Comparison of ENCODE assay signal across 9 mouse cellular contexts in the genomic region with DNA sequence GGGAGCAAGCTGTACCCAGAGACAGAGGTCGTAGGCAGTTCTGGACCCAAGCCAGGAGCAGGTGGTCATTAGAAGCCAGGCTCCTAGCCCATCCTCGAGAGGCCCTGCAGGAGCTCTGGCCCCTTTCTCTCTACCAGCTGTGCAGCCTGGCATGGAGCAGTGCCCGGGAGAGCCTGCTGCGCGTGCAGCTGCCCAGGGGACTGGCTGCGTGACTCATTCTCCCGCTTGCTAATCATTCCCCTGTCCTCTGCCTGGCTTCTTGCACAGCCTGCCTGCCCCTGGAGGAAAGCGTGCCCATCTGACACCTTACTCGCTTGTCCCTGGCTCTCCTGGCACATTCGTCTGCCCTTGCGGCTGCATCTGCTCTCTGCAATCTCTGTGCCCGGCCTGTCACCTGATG. TPM values are rescaled to one million over a fixed set of nuclear protein-coding genes. Genes with fewer than 3 reads are reported as not detected.
DNase-seq lines count a peak whose midpoint lies in the region; ATAC-seq and TF ChIP-seq lines count a peak whose summit lies in the region.
"Had no signal": no experiment of that assay in that cellular context is flagged by ENCODE, and none has a peak within 500 bp of the region (broad histone marks: within the 10 kb centered on the region; RNA-seq: fewer than 3 reads in every experiment).

No protein-coding gene starts in this region.

- TF ChIP-seq CTCF in C2C12 (IDR thresholded peaks at IDR 0.05; ENCODE audit: control insufficient read depth, insufficient read depth, insufficient read length), result no peak

- H3ac ChIP-seq in C2C12 (ENCODE audit: control insufficient read depth, insufficient read length, low read depth), result no peak overlapping the region

- H3K4me3 ChIP-seq in heart, embryonic 11.5 days (ENCODE audit: low read depth, low read length), result no peak overlapping the region
- H3K4me3 ChIP-seq in C2C12 (ENCODE audit: insufficient read depth, poor library complexity, severe bottlenecking), result no peak overlapping the region
- no peak overlapping the region for H3K4me3 ChIP-seq in hindbrain, embryonic 13.5 days
- H3K4me3 ChIP-seq: embryonic facial prominence, embryonic 13.5 days had no signal

- no peaks in the 10 kb centered on the region for H3K36me3 ChIP-seq in heart, embryonic 11.5 days (ENCODE audit: control insufficient read depth, insufficient read depth, low read length)
- H3K36me3 ChIP-seq in C2C12 (ENCODE audit: control insufficient read depth, insufficient read depth), result no peaks in the 10 kb centered on the region
- H3K36me3 ChIP-seq in hindbrain, embryonic 13.5 days, result no peaks in the 10 kb centered on the region
- H3K36me3 ChIP-seq: embryonic facial prominence, embryonic 13.5 days had no signal

- H3K4me1 ChIP-seq in heart, embryonic 11.5 days (ENCODE audit: control insufficient read depth, insufficient read depth, low read length), result peaks cover 8% of the 10 kb centered on the region; the same call in 1 of the 2 replicates
- H3K4me1 ChIP-seq in hindbrain, embryonic 13.5 days (replicated peaks), result peaks cover 19% of the 10 kb centered on the region

- no peak for DNase-seq in heart, adult 8-10 months (ENCODE audit: low spot score)
- peak; percentile 94 for DNase-seq in cerebellum, adult 9-10 months
- DNase-seq in spleen, postnatal 10 days (ENCODE audit: low spot score in 2 of 2), result no peak
- no peak for DNase-seq in urinary bladder, adult 2 months (ENCODE audit: low spot score)

- H3K9me3 ChIP-seq in heart, embryonic 11.5 days (replicated peaks; ENCODE audit: control insufficient read depth, low read length), result no peaks in the 10 kb centered on the region
- H3K9me3 ChIP-seq in hindbrain, embryonic 13.5 days, result no peaks in the 10 kb centered on the region

- no peak overlapping the region for H3K27ac ChIP-seq in heart, embryonic 11.5 days (ENCODE audit: low read depth, low read length)
- H3K27ac ChIP-seq in hindbrain, embryonic 13.5 days, result peak overlapping the region; percentile 27; the same call in 1 of the 2 replicates
- H3K27ac ChIP-seq: embryonic facial prominence, embryonic 13.5 days had no signal

- H3K9ac ChIP-seq in heart, embryonic 11.5 days (ENCODE audit: low read depth, low read length), result no peak overlapping the region
- 0 out of 2 replicates have a peak overlapping the region, but pooled peaks have one; percentile 19 for H3K9ac ChIP-seq in hindbrain, embryonic 13.5 days

- H3K79me2 ChIP-seq in C2C12 (ENCODE audit: control insufficient read depth, insufficient read depth), result no peaks in the 10 kb centered on the region

- H3K27me3 ChIP-seq in heart, embryonic 11.5 days (ENCODE audit: control insufficient read depth, insufficient read depth, low read length), result no peaks in the 10 kb centered on the region
- no peaks in the 10 kb centered on the region for H3K27me3 ChIP-seq in C2C12 (ENCODE audit: control insufficient read depth, insufficient read depth, insufficient read length)
- H3K27me3 ChIP-seq in hindbrain, embryonic 13.5 days, result no peaks in the 10 kb centered on the region
- H3K27me3 ChIP-seq: embryonic facial prominence, embryonic 13.5 days had no signal

- no peaks in the 10 kb centered on the region for H3K79me3 ChIP-seq in C2C12 (ENCODE audit: low read depth)

- 0 out of 2 replicates have a peak, but pooled peaks have one; percentile 14 for ATAC-seq in heart, embryonic 11.5 days (replicated peaks; ENCODE audit: insufficient number of reproducible peaks, low FRiP score, low TSS enrichment)
- ATAC-seq in hindbrain, embryonic 13.5 days (ENCODE audit: low FRiP score), result peak; percentile 67
- ATAC-seq in erythroblast, adult 5-6 weeks (replicated peaks; ENCODE audit: low FRiP score, poor library complexity, severe bottlenecking), result no peak

- 85% methylated on average over 12 of the region's 12 CpGs for WGBS in heart, embryonic 11.5 days (ENCODE audit: insufficient replicate concordance)
- WGBS in hindbrain, embryonic 13.5 days, result 61% methylated on average over 12 of the region's 12 CpGs

- no peak overlapping the region for H3K4me2 ChIP-seq in heart, embryonic 11.5 days
- no peak overlapping the region for H3K4me2 ChIP-seq in hindbrain, embryonic 13.5 days
- H3K4me2 ChIP-seq: embryonic facial prominence, embryonic 13.5 days had no signal

TF ChIP-seq in C2C12, 6 proteins besides CTCF, POLR2A, EP300 and RAD21:
- no peak for TF ChIP-seq MYOG (IDR thresholded peaks at IDR 0.05; ENCODE audit: control insufficient read depth, extremely low read depth, insufficient read length)
- TF ChIP-seq MAX (IDR thresholded peaks at IDR 0.05), result peak; percentile 81
- TF ChIP-seq FOSL1 (IDR thresholded peaks at IDR 0.05; ENCODE audit: insufficient read depth, low read length, poor library complexity, severe bottlenecking), result peak; percentile 37
- no peak for TF ChIP-seq USF1 (IDR thresholded peaks at IDR 0.05; ENCODE audit: low read depth)
- TF ChIP-seq CEBPB (IDR thresholded peaks at IDR 0.05; ENCODE audit: low read depth), result no peak
- peak; percentile 92 for TF ChIP-seq MYOD1 (IDR thresholded peaks at IDR 0.05; ENCODE audit: control insufficient read depth, insufficient read length, low read depth)

RNA-seq across cellular contexts. Expression of gene Tmem209, which starts 40.2 kb away (rescaled TPM):
- 29.3 and 30.9 TPM in 2 replicates for polyA plus RNA-seq in heart, embryonic 11.5 days (2014; fragmentation: Nextera tagmentation; extraction: Ambion mirVana)
- 10 to 100 TPM in 2 of 4 experiments, 1 to 10 TPM in 2; 7.3 to 12.4 (median 9.5) TPM for total RNA-seq in heart, adult 8-10 months (2022)
- 19.5 TPM for polyA plus RNA-seq in C2C12 (2012; fragmentation: generic; extraction: Trizol)
- polyA plus RNA-seq in hindbrain, embryonic 13.5 days (2015; fragmentation: Nextera tagmentation; extraction: Ambion mirVana), result 29.5 and 33.4 TPM in 2 replicates
- 19.4 and 22.2 TPM in 2 replicates for total RNA-seq in erythroblast, adult 5-6 weeks (2015; ENCODE audit: low replicate concordance)
- 15.9 and 16.3 TPM in 2 replicates for total RNA-seq in erythroblast, adult 5-6 weeks (2017; ENCODE audit: low replicate concordance)
- polyA plus RNA-seq in urinary bladder, adult 2 months (2012; rRNA removed), result 23.8 and 26.2 TPM in 2 replicates

RNA-seq across cellular contexts. Expression of gene Ssmem1, which starts 40.3 kb away (rescaled TPM):
- 0.62 TPM in 1 of 2 replicates, not detected in the other for polyA plus RNA-seq in heart, embryonic 11.5 days (2014; fragmentation: Nextera tagmentation; extraction: Ambion mirVana)
- total RNA-seq in heart, adult 8-10 months (2022), result under 1 TPM in 1 of 4 experiments, not detected in 3; 0.40 TPM
- 0.05 TPM for polyA plus RNA-seq in C2C12 (2012; fragmentation: generic; extraction: Trizol)
- polyA plus RNA-seq in hindbrain, embryonic 13.5 days (2015; fragmentation: Nextera tagmentation; extraction: Ambion mirVana), result 0.12 and 0.39 TPM in 2 replicates
- not detected in 2 replicates for total RNA-seq in erythroblast, adult 5-6 weeks (2015; ENCODE audit: low replicate concordance)
- 1.3 TPM in 1 of 2 replicates, not detected in the other for total RNA-seq in erythroblast, adult 5-6 weeks (2017; ENCODE audit: low replicate concordance)
- 0.04 and 0.07 TPM in 2 replicates for polyA plus RNA-seq in urinary bladder, adult 2 months (2012; rRNA removed)
- polyA plus RNA-seq: embryonic facial prominence, embryonic 13.5 days had no signal
